Mouse (Mus musculus) heart, embryonic 12.5 days (tissue): ENCODE results near the gene Ppcdc. TPM values are rescaled to one million over a fixed set of nuclear protein-coding genes. Genes with fewer than 3 reads are reported as not detected.

ENCODE experiments used
- ATAC-seq: fragments of 200-750 bp; cut with Nextera tagmentation; 2 replicates; pipeline ENCODE4 v1.8.0; 2017; ENCODE audit warnings: moderate TSS enrichment, moderate library complexity; ENCODE audit not compliant: insufficient number of reproducible peaks, low FRiP score
- H3K27ac ChIP-seq: fragments of 300-500 bp; sonication (generic); 2 replicates; pipeline ENCODE4 v1.5.1; 2016; ENCODE audit warnings: mild to moderate bottlenecking, moderate library complexity; ENCODE audit not compliant: poor library complexity, severe bottlenecking
- H3K27me3 ChIP-seq: fragments of 300-500 bp; sonication (generic); replicated peaks from 2 replicates; pipeline ENCODE4 v1.6.1; 2016; ENCODE audit warnings: mild to moderate bottlenecking, moderate library complexity
- H3K36me3 ChIP-seq: fragments of 300-500 bp; sonication (generic); 2 replicates; pipeline ENCODE4 v1.6.1; 2016; ENCODE audit warnings: mild to moderate bottlenecking, moderate library complexity
- H3K4me1 ChIP-seq: fragments of 300-500 bp; sonication (generic); replicated peaks from 2 replicates; pipeline ENCODE4 v1.6.1; 2016; ENCODE audit warnings: mild to moderate bottlenecking
- H3K4me2 ChIP-seq: fragments of 300-500 bp; sonication (generic); 2 replicates; pipeline ENCODE4 v1.6.1; 2016; ENCODE audit warnings: mild to moderate bottlenecking, moderate library complexity
- H3K4me3 ChIP-seq: fragments of 300-500 bp; sonication (generic); 2 replicates; pipeline ENCODE4 v1.5.1; 2016; ENCODE audit warnings: mild to moderate bottlenecking
- H3K9ac ChIP-seq: fragments of 300-500 bp; sonication (generic); 2 replicates; pipeline ENCODE4 v1.6.1; 2016; ENCODE audit warnings: mild to moderate bottlenecking, moderate library complexity
- H3K9me3 ChIP-seq: fragments of 300-500 bp; sonication (generic); replicated peaks from 2 replicates; pipeline ENCODE4 v1.6.1; 2016; ENCODE audit warnings: mild to moderate bottlenecking, moderate library complexity
- WGBS: fragments of 180-500 bp; shearing (Covaris S2); methylation state at CpG from one replicate; pipeline ENCODE4 v1.1.7; 2016; 5-methylcytosine and 5-hydroxymethylcytosine counted together
- polyA plus RNA-seq: library from polyadenylated mRNA; unstranded; fragments of >200 nt; fragmentation: Nextera tagmentation; extraction: Ambion mirVana; gene quantifications from 2 replicates; pipeline ENCODE4 v1.2.1, GENCODE M21; 2016

Gene Ppcdc
- polyA plus RNA-seq, 1 experiment from 2014 or later, result 20.2 TPM

DNA sequence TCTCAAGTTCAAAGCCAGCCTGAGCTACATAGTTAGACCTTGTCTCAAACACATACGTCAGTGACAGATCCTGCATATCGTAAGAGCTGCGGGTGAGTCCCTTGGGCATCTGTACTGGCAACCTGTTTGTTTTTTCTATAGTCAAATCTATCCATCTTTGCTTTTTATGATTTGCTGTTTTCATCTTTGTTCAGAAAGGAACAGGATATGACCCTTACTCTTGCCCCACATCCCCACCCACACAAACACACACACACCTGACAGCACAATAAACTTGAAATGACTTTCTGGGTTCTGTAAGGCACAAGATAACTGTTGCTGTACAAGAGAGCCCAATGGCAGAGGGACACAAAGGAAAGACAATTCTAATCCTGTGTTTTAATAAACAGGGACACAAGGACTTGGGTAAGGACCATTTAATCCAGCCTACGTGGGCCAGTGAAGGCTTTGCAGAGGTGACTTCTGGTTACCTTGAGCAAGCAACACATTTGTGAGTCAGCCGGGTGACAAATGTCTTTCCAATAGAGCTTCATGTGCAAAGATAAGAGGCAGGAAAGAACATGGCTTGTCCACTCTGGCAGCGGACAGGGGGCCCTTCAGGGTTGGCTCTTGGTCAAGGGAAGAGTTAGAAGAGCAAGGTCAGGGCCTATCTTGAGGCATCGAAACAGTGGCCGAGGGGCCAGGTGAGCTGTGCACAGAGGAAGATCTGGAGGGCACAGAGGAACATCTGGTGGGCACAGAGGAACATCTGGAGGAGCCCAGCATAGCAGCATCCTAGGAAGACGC, 32.6 kb downstream of the Ppcdc start:
- Histone ChIP-seq H3K9me3 (no peaks in the 10 kb centered on the region), H3K9ac (no peak overlapping the region), H3K4me1 (peaks cover 12% of the 10 kb centered on the region), H3K27me3 (no peaks in the 10 kb centered on the region), H3K27ac (no peak overlapping the region), H3K4me2 (no peak overlapping the region), H3K4me3 (no peak overlapping the region), H3K36me3 (no peaks in the 10 kb centered on the region)
- 72% methylated on average over 9 of the region's 9 CpGs for WGBS
- ATAC-seq, result no peak

- no peaks in the 10 kb centered on the region for H3K36me3 ChIP-seq
- H3K27ac ChIP-seq, result no peak overlapping the region
- no peak overlapping the region for H3K9ac ChIP-seq
- no peak overlapping the region for H3K4me2 ChIP-seq
- H3K27me3 ChIP-seq, result no peaks in the 10 kb centered on the region
- no peak overlapping the region for H3K4me3 ChIP-seq
- WGBS, result 83% methylated on average over 5 of the region's 5 CpGs
- no peaks in the 10 kb centered on the region for H3K9me3 ChIP-seq
- peaks cover 14% of the 10 kb centered on the region for H3K4me1 ChIP-seq
- ATAC-seq, result no peak
Measured at GRCm38 (mm10) chr9:57406395-57406794, 33.5 kb downstream of the Ppcdc start.

GRCm38 (mm10) chr9:57404036-57404435, 35.9 kb downstream of the Ppcdc start:
- no peak for ATAC-seq
- no peaks in the 10 kb centered on the region for H3K36me3 ChIP-seq
- WGBS, result 81% methylated on average over 5 of the region's 5 CpGs
- peaks cover 14% of the 10 kb centered on the region for H3K4me1 ChIP-seq
- H3K4me2 ChIP-seq, result no peak overlapping the region
- H3K27me3 ChIP-seq, result no peaks in the 10 kb centered on the region
- 0 out of 2 replicates have a peak, but pooled peaks cover 10% of the 10 kb centered on the region for H3K9me3 ChIP-seq
- no peak overlapping the region for H3K4me3 ChIP-seq
- no peak overlapping the region for H3K27ac ChIP-seq
- H3K9ac ChIP-seq, result no peak overlapping the region

DNA sequence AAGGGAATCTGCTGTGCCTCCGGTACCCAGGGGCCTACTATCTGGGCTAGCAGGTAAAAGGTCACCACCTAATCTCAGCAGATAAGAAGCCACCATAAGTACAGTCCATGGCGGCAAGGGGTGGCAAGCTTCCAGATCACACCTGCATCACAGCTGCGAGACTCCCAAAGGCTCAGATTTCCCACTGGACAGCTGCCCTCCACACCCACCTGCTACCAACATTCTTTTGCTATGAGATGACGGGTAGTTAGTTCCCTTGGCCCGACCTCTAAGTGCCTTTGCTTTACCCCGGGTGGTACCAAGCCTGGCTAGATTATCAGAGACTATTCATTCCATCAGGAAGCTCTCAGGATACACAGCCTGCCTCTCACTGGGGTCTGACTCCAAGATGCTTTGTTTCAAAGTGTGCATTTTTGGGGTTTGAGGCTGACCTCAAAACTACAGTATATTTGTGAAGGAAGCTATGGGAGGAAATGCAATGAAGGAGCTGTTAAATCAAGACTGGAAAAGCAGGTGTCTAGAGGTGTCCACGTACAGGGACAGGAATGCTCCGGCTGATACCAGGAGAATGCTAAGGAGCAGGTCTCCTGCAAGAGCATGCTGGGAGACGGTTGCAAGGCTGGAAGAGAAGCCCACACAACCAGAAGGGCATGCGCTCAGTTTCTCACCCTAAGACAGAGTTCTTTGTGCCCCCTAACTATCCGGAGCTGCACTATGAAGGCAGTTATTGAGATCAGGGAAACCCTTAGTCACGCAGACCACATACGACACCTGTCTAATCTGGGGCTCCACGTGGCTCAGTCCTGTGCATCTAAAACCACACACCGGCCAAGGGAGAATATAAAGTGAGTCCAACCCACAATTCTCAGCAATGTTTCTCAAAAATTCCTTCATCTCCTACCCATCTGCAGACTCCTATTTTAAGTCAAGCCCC, 37.3 kb downstream of the Ppcdc start:
- H3K9me3 ChIP-seq, result 0 out of 2 replicates have a peak, but pooled peaks cover 10% of the 10 kb centered on the region
- H3K27me3 ChIP-seq, result no peaks in the 10 kb centered on the region
- WGBS, result 64% methylated on average over 15 of the region's 15 CpGs
- H3K27ac ChIP-seq, result no peak overlapping the region
- H3K4me2 ChIP-seq, result no peak overlapping the region
- ATAC-seq, result no peak
- H3K4me1 ChIP-seq, result peaks cover 13% of the 10 kb centered on the region
- no peak overlapping the region for H3K9ac ChIP-seq
- no peak overlapping the region for H3K4me3 ChIP-seq
- no peaks in the 10 kb centered on the region for H3K36me3 ChIP-seq

- no peak overlapping the region for H3K4me3 ChIP-seq
- no peaks in the 10 kb centered on the region for H3K27me3 ChIP-seq
- H3K4me2 ChIP-seq, result no peak overlapping the region
- H3K9me3 ChIP-seq, result peaks cover 16% of the 10 kb centered on the region; the same call in 1 of the 2 replicates
- 98% methylated on average over 2 of the region's 2 CpGs for WGBS
- no peak overlapping the region for H3K27ac ChIP-seq
- no peak overlapping the region for H3K9ac ChIP-seq
- ATAC-seq, result no peak
- H3K36me3 ChIP-seq, result no peaks in the 10 kb centered on the region
- peaks cover 7% of the 10 kb centered on the region for H3K4me1 ChIP-seq
Measured at GRCm38 (mm10) chr9:57398773-57399172, 41.2 kb downstream of the Ppcdc start.

DNA sequence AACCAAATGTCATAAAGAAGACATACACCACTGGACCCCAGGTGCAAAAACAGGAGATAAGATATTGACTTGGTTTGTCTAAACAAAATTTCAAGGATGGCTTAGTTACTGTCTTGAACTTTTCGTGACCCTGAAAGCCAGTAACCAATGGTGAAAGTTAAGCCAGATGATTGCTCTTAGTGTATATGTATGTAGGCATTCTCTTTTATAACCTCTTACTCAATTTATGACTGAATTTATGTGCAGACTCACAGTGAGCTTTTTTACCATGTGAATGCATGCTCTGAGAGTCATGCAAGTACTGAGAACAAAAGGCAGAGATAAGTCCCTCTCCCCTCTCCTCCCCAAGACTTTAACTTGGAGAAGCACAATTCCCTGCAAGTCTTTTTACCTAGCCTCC, 47.0 kb downstream of the Ppcdc start:
- no peak overlapping the region for H3K4me2 ChIP-seq
- H3K9ac ChIP-seq, result no peak overlapping the region
- WGBS, result 33% methylated on average over 1 of the region's 1 CpGs
- H3K27me3 ChIP-seq, result no peaks in the 10 kb centered on the region
- H3K27ac ChIP-seq, result no peak overlapping the region
- peaks cover 6% of the 10 kb centered on the region for H3K4me1 ChIP-seq
- no peaks in the 10 kb centered on the region for H3K36me3 ChIP-seq
- no peak overlapping the region for H3K4me3 ChIP-seq
- peaks cover 6% of the 10 kb centered on the region; the same call in 1 of the 2 replicates for H3K9me3 ChIP-seq
- ATAC-seq, result no peak

DNA sequence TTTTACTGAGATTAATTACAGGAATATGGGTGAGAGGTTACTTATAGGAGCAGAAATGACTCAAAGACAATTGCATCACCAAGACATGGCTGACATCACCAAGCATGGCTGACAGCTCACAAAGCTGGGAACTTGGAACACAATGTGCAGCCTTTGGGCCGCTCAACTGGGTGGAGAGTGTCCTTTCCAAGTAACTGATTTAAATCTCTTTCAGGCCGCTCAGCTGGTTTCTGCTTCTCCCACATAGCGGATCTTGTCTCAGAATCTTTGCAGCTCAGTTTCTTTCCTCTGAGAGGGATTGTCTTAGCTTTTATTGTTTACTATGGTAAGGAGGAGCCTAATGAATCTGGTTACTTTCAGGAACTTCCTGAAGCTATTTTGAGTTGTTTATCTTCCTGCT, 49.1 kb downstream of the Ppcdc start:
- Histone ChIP-seq H3K36me3 (no peaks in the 10 kb centered on the region), H3K27me3 (no peaks in the 10 kb centered on the region), H3K27ac (0 out of 2 replicates have a peak overlapping the region, but pooled peaks have one; percentile 44), H3K4me1 (peaks cover 6% of the 10 kb centered on the region), H3K4me3 (no peak overlapping the region), H3K4me2 (no peak overlapping the region), H3K9ac (no peak overlapping the region), H3K9me3 (no peaks in the 10 kb centered on the region)
- ATAC-seq, result no peak
- WGBS, result 72% methylated on average over 3 of the region's 3 CpGs

GRCm38 (mm10) chr9:57389131-57389530, 50.8 kb downstream of the Ppcdc start:
- 0% methylated on average over 1 of the region's 1 CpGs for WGBS
- H3K27ac ChIP-seq, result no peak overlapping the region; the same call in 1 of the 2 replicates
- H3K27me3 ChIP-seq, result no peaks in the 10 kb centered on the region
- no peaks in the 10 kb centered on the region for H3K36me3 ChIP-seq
- peaks cover 6% of the 10 kb centered on the region for H3K4me1 ChIP-seq
- H3K4me3 ChIP-seq, result no peak overlapping the region
- no peak overlapping the region for H3K4me2 ChIP-seq
- no peak for ATAC-seq
- no peaks in the 10 kb centered on the region for H3K9me3 ChIP-seq
- H3K9ac ChIP-seq, result no peak overlapping the region

DNA sequence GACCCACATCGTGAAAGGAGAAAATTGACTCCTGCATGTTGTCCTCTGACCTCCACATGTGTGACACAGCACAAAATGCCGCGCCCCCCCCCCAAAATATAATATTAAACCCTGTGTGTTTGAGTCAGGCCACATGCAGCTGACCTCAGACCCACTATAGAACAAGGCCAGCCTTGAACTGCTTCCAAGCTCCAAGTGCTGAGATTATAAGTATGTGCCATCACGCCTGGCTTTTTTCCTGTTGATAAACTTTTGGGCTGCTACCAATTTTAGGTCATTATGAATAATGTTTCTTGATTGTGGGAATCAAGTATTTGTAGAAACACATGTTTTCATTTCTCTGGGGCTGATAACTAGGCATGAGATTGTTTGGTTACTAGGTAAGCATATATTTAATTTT, 53.0 kb downstream of the Ppcdc start:
- WGBS, result 70% methylated on average over 4 of the region's 4 CpGs
- peaks cover 6% of the 10 kb centered on the region for H3K4me1 ChIP-seq
- no peak overlapping the region for H3K4me2 ChIP-seq
- H3K4me3 ChIP-seq, result no peak overlapping the region
- no peak for ATAC-seq
- no peaks in the 10 kb centered on the region for H3K27me3 ChIP-seq
- no peak overlapping the region for H3K27ac ChIP-seq
- H3K9me3 ChIP-seq, result no peaks in the 10 kb centered on the region
- H3K9ac ChIP-seq, result no peak overlapping the region
- H3K36me3 ChIP-seq, result no peaks in the 10 kb centered on the region

- Histone ChIP-seq H3K9me3 (no peaks in the 10 kb centered on the region), H3K27ac (no peak overlapping the region), H3K4me1 (peaks cover 6% of the 10 kb centered on the region), H3K9ac (no peak overlapping the region), H3K27me3 (no peaks in the 10 kb centered on the region), H3K4me3 (no peak overlapping the region), H3K4me2 (no peak overlapping the region), H3K36me3 (no peaks in the 10 kb centered on the region)
- WGBS, result 65% methylated on average over 2 of the region's 2 CpGs
- no peak for ATAC-seq
Measured at GRCm38 (mm10) chr9:57384621-57385020, 55.3 kb downstream of the Ppcdc start.

DNA sequence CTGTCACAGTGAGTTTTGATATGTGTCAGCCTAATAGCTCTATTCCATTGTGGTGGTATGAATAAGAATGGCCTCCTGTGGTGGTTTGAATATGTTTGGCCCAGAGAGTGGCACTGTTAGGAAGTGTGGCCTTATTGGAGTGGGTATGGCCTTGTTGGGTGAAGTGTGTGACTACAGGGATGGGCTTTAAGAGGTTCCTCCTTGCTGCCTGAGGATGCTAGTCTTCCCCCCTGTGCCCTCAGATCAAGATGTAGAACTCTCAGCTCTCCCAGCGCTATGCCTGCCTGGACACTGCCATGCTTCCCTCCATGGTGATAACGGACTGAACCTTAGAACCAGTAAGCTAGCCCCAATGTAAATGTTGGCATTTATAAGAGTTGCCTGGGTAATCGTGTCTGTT, 78.9 kb downstream of the Ppcdc start:
- H3K27me3 ChIP-seq, result no peaks in the 10 kb centered on the region
- no peak overlapping the region for H3K27ac ChIP-seq
- 87% methylated on average over 3 of the region's 3 CpGs for WGBS
- H3K4me1 ChIP-seq, result peaks cover 5% of the 10 kb centered on the region
- no peak for ATAC-seq
- H3K36me3 ChIP-seq, result no peaks in the 10 kb centered on the region
- no peak overlapping the region for H3K4me2 ChIP-seq
- H3K4me3 ChIP-seq, result no peak overlapping the region
- no peaks in the 10 kb centered on the region for H3K9me3 ChIP-seq
- no peak overlapping the region for H3K9ac ChIP-seq
